Mouse (Mus musculus): Measurements from ENCODE around the gene Shcbp1.
"Not testable (repeated sequence)": the region's sequence is repeated elsewhere in the genome, so short reads cannot be mapped to it uniquely, and the experiment has no call there.

DNA sequence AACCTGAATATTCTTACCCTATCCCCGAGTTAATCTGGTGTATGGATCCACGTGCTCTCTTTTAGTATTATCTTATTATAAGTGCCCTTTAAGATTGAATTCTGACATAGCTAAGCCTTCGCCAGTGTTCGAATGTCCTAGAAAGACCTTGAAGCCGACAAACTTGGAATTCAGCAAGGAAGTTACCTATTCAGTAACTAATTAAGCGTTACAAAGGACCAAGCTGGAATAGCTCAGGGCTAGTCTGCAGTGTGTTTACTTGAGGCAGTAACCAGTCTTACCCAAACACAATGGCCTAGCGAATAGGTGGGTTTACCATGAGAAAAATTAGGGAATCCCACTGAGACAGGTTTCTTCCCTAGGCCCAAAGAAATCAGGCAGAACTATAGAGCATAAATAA is 71.5 kb downstream of the Shcbp1 start:
- not testable (repeated sequence) for TF ChIP-seq NELFE (IDR thresholded peaks at IDR 0.05; ENCODE audit: low read depth, low read length); CTCF (conservative IDR thresholded peaks at IDR 0.05 in 1 of 2, IDR thresholded peaks at IDR 0.05 in 1 of 2; ENCODE audit: low read depth in 2 of 2, low read length in 2 of 2); CHD2 (IDR thresholded peaks at IDR 0.05; ENCODE audit: low read length); KAT2A (IDR thresholded peaks at IDR 0.05; ENCODE audit: insufficient replicate concordance, low read length); MXI1 (IDR thresholded peaks at IDR 0.05; ENCODE audit: low read depth, low read length); EP300 (IDR thresholded peaks at IDR 0.05; ENCODE audit: low read length); RCOR1 (conservative IDR thresholded peaks at IDR 0.05; ENCODE audit: low read depth, low read length); POLR2A (IDR thresholded peaks at IDR 0.05; ENCODE audit: low read depth, low read length)

Data from CH12.LX (cell line).